Comparison of ENCODE assay signal across 8 mouse cellular contexts in genomic region chr5:149152774-149153155, GRCm38 (mm10). TPM values are rescaled to one million over a fixed set of nuclear protein-coding genes. Genes with fewer than 3 reads are reported as not detected.
DNase-seq lines count a peak whose midpoint lies in the region; ATAC-seq and TF ChIP-seq lines count a peak whose summit lies in the region.

No protein-coding gene starts in this region.

- H3K27me3 ChIP-seq in embryonic facial prominence, embryonic 14.5 days (replicated peaks; ENCODE audit: control insufficient read depth, insufficient read depth, low read length), result no peaks in the 10 kb centered on the region
- no peaks in the 10 kb centered on the region for H3K27me3 ChIP-seq in kidney, embryonic 16.5 days (ENCODE audit: insufficient read depth, low read length)
- no peaks in the 10 kb centered on the region for H3K27me3 ChIP-seq in stomach, postnatal 0 days (ENCODE audit: control insufficient read depth, insufficient read depth, low read length)

- no peaks in the 10 kb centered on the region; the same call in 1 of the 2 replicates for H3K4me1 ChIP-seq in embryonic facial prominence, embryonic 14.5 days (ENCODE audit: control insufficient read depth, insufficient read depth, low read length)
- H3K4me1 ChIP-seq in kidney, embryonic 16.5 days (ENCODE audit: insufficient read depth, low read length), result peaks cover 7% of the 10 kb centered on the region
- no peaks in the 10 kb centered on the region for H3K4me1 ChIP-seq in stomach, postnatal 0 days (replicated peaks; ENCODE audit: control insufficient read depth, insufficient read depth)

- H3K36me3 ChIP-seq in embryonic facial prominence, embryonic 14.5 days (ENCODE audit: control insufficient read depth, insufficient read depth, low read length), result no peaks in the 10 kb centered on the region
- no peaks in the 10 kb centered on the region for H3K36me3 ChIP-seq in kidney, embryonic 16.5 days (ENCODE audit: insufficient read depth, low read length)
- H3K36me3 ChIP-seq in stomach, postnatal 0 days (ENCODE audit: control insufficient read depth, insufficient read depth, low read length), result no peaks in the 10 kb centered on the region

- DNase-seq in ovary, adult 18-20 months (ENCODE audit: low spot score), result peak; percentile 50
- no peak for DNase-seq in ovary, postnatal 10 days (ENCODE audit: low spot score)
- no peak for DNase-seq in embryonic facial prominence, embryonic 14.5 days (ENCODE audit: low spot score)
- no peak for DNase-seq in stomach, postnatal 0 days (ENCODE audit: low spot score)
- no peak for DNase-seq in MN1 (ENCODE audit: low spot score)
- DNase-seq in layer of hippocampus, adult 9-10 months (ENCODE audit: low spot score), result no peak

- H3K9me3 ChIP-seq in embryonic facial prominence, embryonic 14.5 days (ENCODE audit: control insufficient read depth, low read length), result no peaks in the 10 kb centered on the region
- H3K9me3 ChIP-seq in kidney, embryonic 16.5 days (ENCODE audit: low read length), result no peaks in the 10 kb centered on the region
- H3K9me3 ChIP-seq in stomach, postnatal 0 days (ENCODE audit: control insufficient read depth, low read length), result no peaks in the 10 kb centered on the region

- H3K9ac ChIP-seq in embryonic facial prominence, embryonic 14.5 days (ENCODE audit: low read depth, low read length), result no peak overlapping the region
- no peak overlapping the region; the same call in 1 of the 2 replicates for H3K9ac ChIP-seq in kidney, embryonic 16.5 days (replicated peaks; ENCODE audit: low read length)
- H3K9ac ChIP-seq in stomach, postnatal 0 days (ENCODE audit: low read length), result no peak overlapping the region

- peak; percentile 19; the same call in 1 of the 2 replicates for ATAC-seq in embryonic facial prominence, embryonic 14.5 days (ENCODE audit: low read depth)
- peak; percentile 53 for ATAC-seq in kidney, embryonic 16.5 days (ENCODE audit: low FRiP score, low TSS enrichment)
- ATAC-seq in stomach, postnatal 0 days (ENCODE audit: low FRiP score, low TSS enrichment), result no peak
- ATAC-seq in megakaryocyte-erythroid progenitor cell, adult 5-6 weeks (replicated peaks; ENCODE audit: low FRiP score, low TSS enrichment, poor library complexity, severe bottlenecking), result no peak

- H3K4me3 ChIP-seq in embryonic facial prominence, embryonic 14.5 days (ENCODE audit: low read depth, low read length), result no peak overlapping the region
- no peak overlapping the region for H3K4me3 ChIP-seq in kidney, embryonic 16.5 days (ENCODE audit: low read length)
- no peak overlapping the region for H3K4me3 ChIP-seq in stomach, postnatal 0 days (ENCODE audit: low read depth, low read length)

- peak overlapping the region; percentile 30 for H3K4me2 ChIP-seq in embryonic facial prominence, embryonic 14.5 days (ENCODE audit: low read depth, low read length)
- peak overlapping the region; percentile 32 for H3K4me2 ChIP-seq in kidney, embryonic 16.5 days (replicated peaks; ENCODE audit: low read depth, low read length)
- 0 out of 2 replicates have a peak overlapping the region, but pooled peaks have one; percentile 0 for H3K4me2 ChIP-seq in stomach, postnatal 0 days (replicated peaks; ENCODE audit: low read depth)

- no peak for TF ChIP-seq CTCF in stomach, postnatal 0 days (IDR thresholded peaks at IDR 0.05; ENCODE audit: low read depth)

- WGBS in embryonic facial prominence, embryonic 14.5 days, result 48% methylated on average over 12 of the region's 12 CpGs
- 27% methylated on average over 12 of the region's 12 CpGs for WGBS in kidney, embryonic 16.5 days
- WGBS in stomach, postnatal 0 days, result 55% methylated on average over 12 of the region's 12 CpGs

- peak overlapping the region; percentile 30; the same call in 1 of the 2 replicates for H3K27ac ChIP-seq in embryonic facial prominence, embryonic 14.5 days (replicated peaks; ENCODE audit: low read depth, low read length)
- peak overlapping the region; percentile 21 for H3K27ac ChIP-seq in kidney, embryonic 16.5 days (ENCODE audit: low read length)
- 0 out of 2 replicates have a peak overlapping the region, but pooled peaks have one; percentile 31 for H3K27ac ChIP-seq in stomach, postnatal 0 days (replicated peaks)

- no peak for TF ChIP-seq EP300 in stomach, postnatal 0 days (optimal IDR thresholded peaks at IDR 0.05)

RNA-seq across cellular contexts. Expression of gene Uspl1, which starts 31.4 kb away (rescaled TPM):
- polyA plus RNA-seq in embryonic facial prominence, embryonic 14.5 days (2014; fragmentation: Nextera tagmentation; extraction: Ambion mirVana), result 41.5 and 45.6 TPM in 2 replicates
- polyA plus RNA-seq in kidney, embryonic 16.5 days (2015; fragmentation: Nextera tagmentation; extraction: Ambion mirVana), result 41.1 and 45.2 TPM in 2 replicates
- polyA plus RNA-seq in stomach, postnatal 0 days (2015; fragmentation: Nextera tagmentation; extraction: Ambion mirVana), result 14.8 and 15.5 TPM in 2 replicates
- total RNA-seq in megakaryocyte-erythroid progenitor cell, adult 5-6 weeks (2014; fragmentation: Nextera tagmentation), result 62.8 and 64.3 TPM in 2 replicates
- total RNA-seq in megakaryocyte-erythroid progenitor cell, adult 5-6 weeks (2017), result 56.6 and 66.9 TPM in 2 replicates

RNA-seq across cellular contexts. Expression of gene Hmgb1, which starts 31.5 kb away (rescaled TPM):
- 1,171 and 1,256 TPM in 2 replicates for polyA plus RNA-seq in embryonic facial prominence, embryonic 14.5 days (2014; fragmentation: Nextera tagmentation; extraction: Ambion mirVana)
- 1,366 and 1,384 TPM in 2 replicates for polyA plus RNA-seq in kidney, embryonic 16.5 days (2015; fragmentation: Nextera tagmentation; extraction: Ambion mirVana)
- polyA plus RNA-seq in stomach, postnatal 0 days (2015; fragmentation: Nextera tagmentation; extraction: Ambion mirVana), result 653 and 712 TPM in 2 replicates
- 800 and 835 TPM in 2 replicates for total RNA-seq in megakaryocyte-erythroid progenitor cell, adult 5-6 weeks (2014; fragmentation: Nextera tagmentation)
- 1,093 and 1,199 TPM in 2 replicates for total RNA-seq in megakaryocyte-erythroid progenitor cell, adult 5-6 weeks (2017)

Comparison
In these comparisons a context has a peak if more than half of its experiments do, and no peak if none do; other contexts are left out.
1. ATAC-seq: peak in embryonic facial prominence, embryonic 14.5 days (single experiment) and kidney, embryonic 16.5 days (single experiment); none in stomach, postnatal 0 days (single experiment) and megakaryocyte-erythroid progenitor cell, adult 5-6 weeks (single experiment).
2. Peak in every context shown above with its lines, with median percentiles within 50 percentile points of each other: H3K27ac ChIP-seq and H3K4me2 ChIP-seq.